Mouse (Mus musculus): ENCODE results near the gene L3mbtl1. TPM values are rescaled to one million over a fixed set of nuclear protein-coding genes. Genes with fewer than 3 reads are reported as not detected.

L3mbtl1 gene
- polyA plus RNA-seq (2015; fragmentation: Nextera tagmentation; extraction: Ambion mirVana), result 0.07 and 0.13 TPM in 2 replicates

GRCm38 (mm10) chr2:162943148-162943846 lies at the start of gene L3mbtl1:
TSS of gene L3mbtl1 (plus strand) at chr2:162943472.

GRCm38 (mm10) chr2:162931123-162931673 lies 12.1 kb upstream of the L3mbtl1 start, which contains the start of gene Srsf6:
TSS of gene Srsf6 (plus strand) at chr2:162931528.

GRCm38 (mm10) chr2:162987218-162987617 lies 43.9 kb downstream of the L3mbtl1 start, which contains the start of gene Sgk2:
TSS of gene Sgk2 (plus strand) at chr2:162987330.

GRCm38 (mm10) chr2:163016916-163017743 lies 73.9 kb downstream of the L3mbtl1 start, which contains the start of gene Ift52:
TSS of gene Ift52 (plus strand) at chr2:163017354.

Other genes starting within 250 kb of the L3mbtl1 start
- 67.5 and 81.8 TPM in 2 replicates for gene Srsf6, start 11.9 kb upstream of the L3mbtl1 start, polyA plus RNA-seq (2015; fragmentation: Nextera tagmentation; extraction: Ambion mirVana)
- 0.07 TPM in 1 of 2 replicates, not detected in the other for gene Sgk2, start 43.9 kb downstream of the L3mbtl1 start, polyA plus RNA-seq (2015; fragmentation: Nextera tagmentation; extraction: Ambion mirVana)
- 30.0 and 35.7 TPM in 2 replicates for gene Ift52, start 73.9 kb downstream of the L3mbtl1 start, polyA plus RNA-seq (2015; fragmentation: Nextera tagmentation; extraction: Ambion mirVana)
- 4.6 and 8.1 TPM in 2 replicates for gene Mybl2, start 111.2 kb downstream of the L3mbtl1 start, polyA plus RNA-seq (2015; fragmentation: Nextera tagmentation; extraction: Ambion mirVana)
- gene Gtsf1l, start 144.4 kb downstream of the L3mbtl1 start, polyA plus RNA-seq (2015; fragmentation: Nextera tagmentation; extraction: Ambion mirVana), result not detected in 2 replicates

Measured in urinary bladder, postnatal 0 days (tissue).